8 mouse cellular contexts compared by ENCODE assay signal in genomic region chr17:26972107-26972506, GRCm38 (mm10). TPM values are rescaled to one million over a fixed set of nuclear protein-coding genes. Genes with fewer than 3 reads are reported as not detected.
DNase-seq lines count a peak whose midpoint lies in the region; ATAC-seq and TF ChIP-seq lines count a peak whose summit lies in the region.

No protein-coding gene starts in this region.

- H3K9me3 ChIP-seq in heart, embryonic 14.5 days (ENCODE audit: control insufficient read depth, low read length): no peaks in the 10 kb centered on the region
- H3K9me3 ChIP-seq in G1E (replicated peaks): no peaks in the 10 kb centered on the region
- H3K9me3 ChIP-seq in hindbrain, embryonic 12.5 days (replicated peaks): no peaks in the 10 kb centered on the region
- H3K9me3 ChIP-seq in midbrain, embryonic 10.5 days (replicated peaks): no peaks in the 10 kb centered on the region

- intact Hi-C loops in heart, postnatal 36 days (cut with DNase I): loop anchor here (10.0 kb wide), 1 partner anchor 57 kb away; the partner anchor contains the start of gene Kifc5b

- peak overlapping the region; percentile 94 for H3K4me2 ChIP-seq in heart, embryonic 14.5 days (ENCODE audit: low read length)
- peak overlapping the region; percentile 79 for H3K4me2 ChIP-seq in hindbrain, embryonic 12.5 days (replicated peaks)

- H3K4me1 ChIP-seq in heart, embryonic 14.5 days (ENCODE audit: control insufficient read depth in 2 of 2, insufficient read depth in 2 of 2, low read length in 2 of 2): peaks cover 3 to 27% of the 10 kb centered on the region in 2 experiments
- peaks cover 50% of the 10 kb centered on the region for H3K4me1 ChIP-seq in G1E (ENCODE audit: insufficient read depth, low read depth, low read length)
- peaks cover 46% of the 10 kb centered on the region for H3K4me1 ChIP-seq in hindbrain, embryonic 12.5 days
- H3K4me1 ChIP-seq in midbrain, embryonic 10.5 days: peaks cover 50% of the 10 kb centered on the region

- H3K36me3 ChIP-seq in heart, embryonic 14.5 days (ENCODE audit: control insufficient read depth, insufficient read depth, low read length): peaks cover 43% of the 10 kb centered on the region
- H3K36me3 ChIP-seq in G1E (replicated peaks): peaks cover 72% of the 10 kb centered on the region
- peaks cover 50% of the 10 kb centered on the region for H3K36me3 ChIP-seq in hindbrain, embryonic 12.5 days
- peaks cover 71% of the 10 kb centered on the region for H3K36me3 ChIP-seq in midbrain, embryonic 10.5 days

- TF ChIP-seq CTCF in G1E (IDR thresholded peaks at IDR 0.05; ENCODE audit: low read depth, low read length): no peak

- H3K9ac ChIP-seq in heart, embryonic 14.5 days (ENCODE audit: low read length): peak overlapping the region; percentile 89
- peak overlapping the region; percentile 84 for H3K9ac ChIP-seq in hindbrain, embryonic 12.5 days

- peak overlapping the region in 1 of 2 experiments; percentile 70; a peak in 1 of 4 replicates for H3K27ac ChIP-seq in heart, embryonic 14.5 days (replicated peaks in 1 of 2; ENCODE audit: control insufficient read depth in 1 of 2, insufficient read depth in 1 of 2, low read depth in 2 of 2, low read length in 2 of 2)
- peak overlapping the region; percentile 86; the same call in 1 of the 2 replicates for H3K27ac ChIP-seq in hindbrain, embryonic 12.5 days
- H3K27ac ChIP-seq in midbrain, embryonic 10.5 days (replicated peaks): peak overlapping the region; percentile 88

- no peak for DNase-seq in heart, postnatal 36 days
- no peak for DNase-seq in G1E (ENCODE audit: low spot score)
- no peak for DNase-seq in midbrain, embryonic 10.5 days (ENCODE audit: low spot score)
- no peak for DNase-seq in adrenal gland, postnatal 10 days
- DNase-seq in embryo, embryonic 9.5 days (ENCODE audit: extremely low spot score): no peak

- WGBS in heart, embryonic 14.5 days: 3% methylated on average over 3 of the region's 3 CpGs
- 8% methylated on average over 3 of the region's 3 CpGs for WGBS in hindbrain, embryonic 12.5 days
- 1% methylated on average over 3 of the region's 3 CpGs for WGBS in midbrain, embryonic 10.5 days

- H3K27me3 ChIP-seq in heart, embryonic 14.5 days (ENCODE audit: control insufficient read depth, insufficient read depth, low read length): no peaks in the 10 kb centered on the region
- H3K27me3 ChIP-seq in G1E (ENCODE audit: insufficient read depth, low read length): no peaks in the 10 kb centered on the region
- no peaks in the 10 kb centered on the region for H3K27me3 ChIP-seq in hindbrain, embryonic 12.5 days
- H3K27me3 ChIP-seq in midbrain, embryonic 10.5 days (ENCODE audit: low read depth, poor library complexity, severe bottlenecking): no peaks in the 10 kb centered on the region

- ATAC-seq in heart, embryonic 14.5 days (ENCODE audit: insufficient number of reproducible peaks, insufficient read depth, low FRiP score, low read depth): no peak
- ATAC-seq in G1E (ENCODE audit: extremely low read depth, insufficient number of reproducible peaks, low FRiP score, poor library complexity, severe bottlenecking): no peak
- no peak for ATAC-seq in hindbrain, embryonic 12.5 days (ENCODE audit: low FRiP score)
- ATAC-seq in erythroid progenitor cell, adult 5-6 weeks (replicated peaks; ENCODE audit: low FRiP score, poor library complexity, severe bottlenecking): no peak

- peak overlapping the region; percentile 78 to 92 for H3K4me3 ChIP-seq in heart, embryonic 14.5 days (ENCODE audit: control insufficient read depth in 1 of 2, insufficient read depth in 1 of 2, low read depth in 1 of 2, low read length in 2 of 2)
- H3K4me3 ChIP-seq in G1E (ENCODE audit: low read depth, low read length): peak overlapping the region; percentile 92
- H3K4me3 ChIP-seq in hindbrain, embryonic 12.5 days: peak overlapping the region; percentile 87
- peak overlapping the region; percentile 89 for H3K4me3 ChIP-seq in midbrain, embryonic 10.5 days

RNA-seq across cellular contexts. Expression of gene Zbtb9, which starts 0.9 kb away (rescaled TPM):
- 6.8 TPM in 2 replicates for polyA plus RNA-seq in heart, embryonic 14.5 days (2014; fragmentation: Nextera tagmentation; extraction: Ambion mirVana)
- 1 to 10 TPM; 2.1 to 2.6 TPM for total RNA-seq in heart, postnatal 36 days (2021)
- total RNA-seq in G1E (2014; fragmentation: Nextera tagmentation) (3.6 and 4.4 TPM in 2 replicates), G1E (2017) (25.6 and 27.5 TPM in 2 replicates)
- polyA plus RNA-seq in G1E (2012): 10.9 and 11.1 TPM in 2 replicates
- 19.4 and 19.7 TPM in 2 replicates for polyA plus RNA-seq in hindbrain, embryonic 12.5 days (2016; fragmentation: Nextera tagmentation; extraction: Ambion mirVana)
- 18.6 and 18.8 TPM in 2 replicates for polyA plus RNA-seq in midbrain, embryonic 10.5 days (2016; fragmentation: Nextera tagmentation; extraction: Ambion mirVana)
- total RNA-seq in adrenal gland, postnatal 10 days (2021): 1 to 10 TPM; 5.2 to 7.4 TPM
- 1.4 TPM in 1 of 2 replicates, not detected in the other for total RNA-seq in erythroid progenitor cell, adult 5-6 weeks (2015; ENCODE audit: low replicate concordance)
- 7.1 and 8.1 TPM in 2 replicates for total RNA-seq in erythroid progenitor cell, adult 5-6 weeks (2017; ENCODE audit: low replicate concordance)

RNA-seq across cellular contexts. Expression of gene Syngap1, which starts 31.1 kb away (rescaled TPM):
- polyA plus RNA-seq in heart, embryonic 14.5 days (2014; fragmentation: Nextera tagmentation; extraction: Ambion mirVana): 1.5 TPM in 2 replicates
- 1 to 10 TPM; 4.1 to 6.4 TPM for total RNA-seq in heart, postnatal 36 days (2021)
- total RNA-seq in G1E (2014; fragmentation: Nextera tagmentation) (88.0 and 117 TPM in 2 replicates), G1E (2017) (7.3 and 10.2 TPM in 2 replicates)
- 22.3 and 24.1 TPM in 2 replicates for polyA plus RNA-seq in G1E (2012)
- polyA plus RNA-seq in hindbrain, embryonic 12.5 days (2016; fragmentation: Nextera tagmentation; extraction: Ambion mirVana): 4.2 and 4.4 TPM in 2 replicates
- 1.5 TPM in 2 replicates for polyA plus RNA-seq in midbrain, embryonic 10.5 days (2016; fragmentation: Nextera tagmentation; extraction: Ambion mirVana)
- total RNA-seq in adrenal gland, postnatal 10 days (2021): 10 to 100 TPM; 15.7 to 21.6 TPM
- total RNA-seq in erythroid progenitor cell, adult 5-6 weeks (2015; ENCODE audit: low replicate concordance): 3.8 and 4.3 TPM in 2 replicates
- 11.7 and 14.4 TPM in 2 replicates for total RNA-seq in erythroid progenitor cell, adult 5-6 weeks (2017; ENCODE audit: low replicate concordance)

RNA-seq across cellular contexts. Expression of gene Cuta, which starts 32.7 kb away (rescaled TPM):
- polyA plus RNA-seq in heart, embryonic 14.5 days (2014; fragmentation: Nextera tagmentation; extraction: Ambion mirVana): 156 and 173 TPM in 2 replicates
- total RNA-seq in heart, postnatal 36 days (2021): 10 to 100 TPM; 86.2 to 90.3 TPM
- total RNA-seq in G1E (2014; fragmentation: Nextera tagmentation) (319 and 371 TPM in 2 replicates), G1E (2017) (182 and 190 TPM in 2 replicates)
- polyA plus RNA-seq in G1E (2012): 526 and 563 TPM in 2 replicates
- 131 and 149 TPM in 2 replicates for polyA plus RNA-seq in hindbrain, embryonic 12.5 days (2016; fragmentation: Nextera tagmentation; extraction: Ambion mirVana)
- 175 and 179 TPM in 2 replicates for polyA plus RNA-seq in midbrain, embryonic 10.5 days (2016; fragmentation: Nextera tagmentation; extraction: Ambion mirVana)
- total RNA-seq in adrenal gland, postnatal 10 days (2021): 100 to 1,000 TPM; 119 to 134 TPM
- total RNA-seq in erythroid progenitor cell, adult 5-6 weeks (2015; ENCODE audit: low replicate concordance): 54.9 and 88.3 TPM in 2 replicates
- 8.2 and 9.3 TPM in 2 replicates for total RNA-seq in erythroid progenitor cell, adult 5-6 weeks (2017; ENCODE audit: low replicate concordance)

RNA-seq across cellular contexts. Expression of gene Phf1, which starts 39.3 kb away (rescaled TPM):
- 5.2 and 8.0 TPM in 2 replicates for polyA plus RNA-seq in heart, embryonic 14.5 days (2014; fragmentation: Nextera tagmentation; extraction: Ambion mirVana)
- total RNA-seq in heart, postnatal 36 days (2021): 10 to 100 TPM; 13.9 to 14.5 TPM
- total RNA-seq in G1E (2014; fragmentation: Nextera tagmentation) (6.5 and 8.4 TPM in 2 replicates), G1E (2017) (7.3 and 7.4 TPM in 2 replicates)
- 21.6 and 21.7 TPM in 2 replicates for polyA plus RNA-seq in G1E (2012)
- polyA plus RNA-seq in hindbrain, embryonic 12.5 days (2016; fragmentation: Nextera tagmentation; extraction: Ambion mirVana): 14.6 and 15.7 TPM in 2 replicates
- 3.1 and 4.7 TPM in 2 replicates for polyA plus RNA-seq in midbrain, embryonic 10.5 days (2016; fragmentation: Nextera tagmentation; extraction: Ambion mirVana)
- total RNA-seq in adrenal gland, postnatal 10 days (2021): 10 to 100 TPM; 20.6 to 23.3 TPM
- 23.1 and 29.6 TPM in 2 replicates for total RNA-seq in erythroid progenitor cell, adult 5-6 weeks (2015; ENCODE audit: low replicate concordance)
- total RNA-seq in erythroid progenitor cell, adult 5-6 weeks (2017; ENCODE audit: low replicate concordance): 19.4 and 34.5 TPM in 2 replicates

RNA-seq across cellular contexts. Expression of gene Kifc5b, which starts 55.2 kb away (rescaled TPM):
- 4.2 and 5.0 TPM in 2 replicates for polyA plus RNA-seq in heart, embryonic 14.5 days (2014; fragmentation: Nextera tagmentation; extraction: Ambion mirVana)
- total RNA-seq in heart, postnatal 36 days (2021): under 1 TPM; 0.44 to 0.95 TPM
- total RNA-seq in G1E (2014; fragmentation: Nextera tagmentation): 17.1 and 23.0 TPM in 2 replicates
- total RNA-seq in G1E (2017): 15.0 and 15.7 TPM in 2 replicates
- 30.1 and 36.1 TPM in 2 replicates for polyA plus RNA-seq in G1E (2012)
- polyA plus RNA-seq in hindbrain, embryonic 12.5 days (2016; fragmentation: Nextera tagmentation; extraction: Ambion mirVana): 5.4 and 5.5 TPM in 2 replicates
- 10.6 and 12.1 TPM in 2 replicates for polyA plus RNA-seq in midbrain, embryonic 10.5 days (2016; fragmentation: Nextera tagmentation; extraction: Ambion mirVana)
- 1 to 10 TPM; 4.5 to 6.2 TPM for total RNA-seq in adrenal gland, postnatal 10 days (2021)
- 34.8 and 41.4 TPM in 2 replicates for total RNA-seq in erythroid progenitor cell, adult 5-6 weeks (2015; ENCODE audit: low replicate concordance)
- 197 and 257 TPM in 2 replicates for total RNA-seq in erythroid progenitor cell, adult 5-6 weeks (2017; ENCODE audit: low replicate concordance)
